ENCODE assay signal across 19 mouse cellular contexts in genomic region chr15:86566111-86566510, GRCm38 (mm10).
A peak's percentile ranks its signal among the peaks of the same experiment; 100 is the strongest.
DNase-seq lines count a peak whose midpoint lies in the region; ATAC-seq and TF ChIP-seq lines count a peak whose summit lies in the region.
"Had no signal": no experiment of that assay in that cellular context is flagged by ENCODE, and none has a peak within 500 bp of the region (broad histone marks: within the 10 kb centered on the region; RNA-seq: fewer than 3 reads in every experiment).

No protein-coding gene starts in this region.

- ATAC-seq in limb, embryonic 11.5 days (ENCODE audit: insufficient number of reproducible peaks, low FRiP score, low TSS enrichment, low read depth): no peak
- no peak for ATAC-seq in embryonic facial prominence, embryonic 11.5 days (replicated peaks; ENCODE audit: insufficient number of reproducible peaks, low FRiP score, low TSS enrichment, low read depth)
- ATAC-seq: hindbrain, embryonic 16.5 days had no signal

- no peaks in the 10 kb centered on the region for H3K27me3 ChIP-seq in limb, embryonic 11.5 days (ENCODE audit: control insufficient read depth, insufficient read depth, low read length)
- H3K27me3 ChIP-seq in limb, embryonic 10.5 days (ENCODE audit: low read depth, poor library complexity, severe bottlenecking): no peaks in the 10 kb centered on the region
- peaks cover 68% of the 10 kb centered on the region for H3K27me3 ChIP-seq in CH12.LX (replicated peaks)
- H3K27me3 ChIP-seq in embryonic facial prominence, embryonic 11.5 days (ENCODE audit: control insufficient read depth, insufficient read depth, low read length): no peaks in the 10 kb centered on the region
- H3K27me3 ChIP-seq: kidney, embryonic 15.5 days; liver, embryonic 13.5 days; midbrain, embryonic 12.5 days had no signal

- no peaks in the 10 kb centered on the region for H3K4me1 ChIP-seq in limb, embryonic 11.5 days (ENCODE audit: control insufficient read depth, insufficient read depth, low read length)
- H3K4me1 ChIP-seq in limb, embryonic 10.5 days: peaks cover 4% of the 10 kb centered on the region; the same call in 1 of the 2 replicates
- H3K4me1 ChIP-seq in CH12.LX (ENCODE audit: control insufficient read depth in 1 of 2, insufficient read depth in 2 of 2): no peaks in the 10 kb centered on the region
- no peaks in the 10 kb centered on the region for H3K4me1 ChIP-seq in embryonic facial prominence, embryonic 11.5 days (ENCODE audit: control insufficient read depth, insufficient read depth, low read length)
- H3K4me1 ChIP-seq: kidney, embryonic 15.5 days; liver, embryonic 13.5 days; midbrain, embryonic 12.5 days had no signal

- no peak overlapping the region for H3K9ac ChIP-seq in limb, embryonic 11.5 days (ENCODE audit: low read length)
- no peak overlapping the region for H3K9ac ChIP-seq in CH12.LX (ENCODE audit: insufficient read depth, low read depth)
- no peak overlapping the region for H3K9ac ChIP-seq in embryonic facial prominence, embryonic 11.5 days (replicated peaks; ENCODE audit: low read length)
- H3K9ac ChIP-seq: kidney, embryonic 15.5 days; liver, embryonic 13.5 days; midbrain, embryonic 12.5 days had no signal

- dilution Hi-C loops in CH12.LX (cut with MboI; ENCODE audit: extremely low pct_ligation_motif_present, extremely low pct_unique_long_range_greater_than_20kb, low sequenced_read_pairs): no loop called here

- H3K4me3 ChIP-seq in limb, embryonic 11.5 days (ENCODE audit: low read depth, low read length): no peak overlapping the region
- no peak overlapping the region for H3K4me3 ChIP-seq in limb, embryonic 10.5 days
- H3K4me3 ChIP-seq in CH12.LX (replicated peaks in 1 of 3; ENCODE audit: low read depth in 2 of 3, low read length in 2 of 3, poor library complexity in 1 of 3): no peak overlapping the region
- H3K4me3 ChIP-seq in embryonic facial prominence, embryonic 11.5 days (ENCODE audit: low read depth, low read length): no peak overlapping the region
- H3K4me3 ChIP-seq: erythroblast, embryonic 14.5 days; kidney, embryonic 15.5 days; liver, embryonic 13.5 days; midbrain, embryonic 12.5 days; myocyte had no signal

- in situ Hi-C loops in CH12.LX (cut with MboI; ENCODE audit: low pct_ligation_motif_present, low pct_unique_long_range_greater_than_20kb, low sequenced_read_pairs): loop anchor here (10.0 to 25.0 kb wide), 2 partner anchors 151 to 329 kb away; no protein-coding TSS in a partner anchor

- WGBS in limb, embryonic 11.5 days: 75% methylated on average over 3 of the region's 3 CpGs
- WGBS in limb, embryonic 10.5 days: 65% methylated on average over 3 of the region's 3 CpGs
- WGBS in embryonic facial prominence, embryonic 11.5 days: 76% methylated on average over 3 of the region's 3 CpGs

- TF ChIP-seq POLR2A in CH12.LX (IDR thresholded peaks at IDR 0.05; ENCODE audit: low read depth, low read length): no peak

- H3K79me2 ChIP-seq in CH12.LX (replicated peaks; ENCODE audit: control insufficient read depth, extremely low read depth, insufficient read depth, poor library complexity, severe bottlenecking): no peaks in the 10 kb centered on the region

- no peak overlapping the region for H3K27ac ChIP-seq in limb, embryonic 11.5 days (replicated peaks; ENCODE audit: low read depth, low read length)
- no peak overlapping the region for H3K27ac ChIP-seq in limb, embryonic 10.5 days
- no peak overlapping the region for H3K27ac ChIP-seq in CH12.LX (ENCODE audit: insufficient read depth, low read depth)
- no peak overlapping the region for H3K27ac ChIP-seq in embryonic facial prominence, embryonic 11.5 days (replicated peaks; ENCODE audit: low read depth, low read length)
- H3K27ac ChIP-seq: kidney, embryonic 15.5 days; liver, embryonic 13.5 days; midbrain, embryonic 12.5 days had no signal

- peak in 1 of 2 experiments; percentile 25; a peak in 2 of 4 replicates for TF ChIP-seq CTCF in CH12.LX (conservative IDR thresholded peaks at IDR 0.05 in 1 of 2, IDR thresholded peaks at IDR 0.05 in 1 of 2; ENCODE audit: low read depth in 2 of 2, low read length in 2 of 2)

- TF ChIP-seq RAD21 in CH12.LX (IDR thresholded peaks at IDR 0.05; ENCODE audit: low read depth, low read length): peak; percentile 33

- TF ChIP-seq EP300 in CH12.LX (IDR thresholded peaks at IDR 0.05; ENCODE audit: low read length): no peak

- no peaks in the 10 kb centered on the region for H3K36me3 ChIP-seq in limb, embryonic 11.5 days (ENCODE audit: control insufficient read depth, insufficient read depth, low read length)
- H3K36me3 ChIP-seq in limb, embryonic 10.5 days: no peaks in the 10 kb centered on the region
- no peaks in the 10 kb centered on the region for H3K36me3 ChIP-seq in CH12.LX (replicated peaks in 1 of 2; ENCODE audit: control insufficient read depth in 1 of 2, insufficient read depth in 1 of 2, low read length in 1 of 2)
- no peaks in the 10 kb centered on the region for H3K36me3 ChIP-seq in embryonic facial prominence, embryonic 11.5 days (replicated peaks; ENCODE audit: control insufficient read depth, insufficient read depth, low read depth, low read length)
- H3K36me3 ChIP-seq: G1E; kidney, embryonic 15.5 days; liver, embryonic 13.5 days; midbrain, embryonic 12.5 days had no signal

- DNase-seq in embryo, embryonic 11 days: peak; percentile 22
- no peak for DNase-seq in embryo, embryonic 9.5 days (ENCODE audit: extremely low spot score)
- DNase-seq in limb, embryonic 11.5 days (ENCODE audit: low spot score): peak; percentile 41
- no peak for DNase-seq in limb, embryonic 10.5 days (ENCODE audit: low spot score)
- no peak for DNase-seq in CH12.LX (ENCODE audit: extremely low read depth)
- DNase-seq in embryonic facial prominence, embryonic 11.5 days (ENCODE audit: low spot score): peak; percentile 22
- DNase-seq in ovary, postnatal 14 days (ENCODE audit: low spot score): no peak
- DNase-seq: adrenal gland, adult 2 months; cerebellum, adult 11-12 months; gastrocnemius, postnatal 14 days; heart, postnatal 14 days; liver, embryonic 13.5 days; lung, postnatal 4 days had no signal

- H3K9me3 ChIP-seq in limb, embryonic 11.5 days (ENCODE audit: control insufficient read depth, low read length): no peaks in the 10 kb centered on the region
- no peaks in the 10 kb centered on the region for H3K9me3 ChIP-seq in limb, embryonic 10.5 days (replicated peaks)
- no peaks in the 10 kb centered on the region for H3K9me3 ChIP-seq in CH12.LX (replicated peaks; ENCODE audit: low read length)
- H3K9me3 ChIP-seq in embryonic facial prominence, embryonic 11.5 days (replicated peaks; ENCODE audit: control insufficient read depth, low read length): no peaks in the 10 kb centered on the region
- H3K9me3 ChIP-seq: kidney, embryonic 15.5 days; liver, embryonic 13.5 days; midbrain, embryonic 12.5 days had no signal

- H3K4me2 ChIP-seq in limb, embryonic 11.5 days (ENCODE audit: low read depth, severe bottlenecking): no peak overlapping the region
- H3K4me2 ChIP-seq in CH12.LX (ENCODE audit: insufficient read depth, low read depth, poor library complexity, severe bottlenecking): no peak overlapping the region
- H3K4me2 ChIP-seq in embryonic facial prominence, embryonic 11.5 days (ENCODE audit: low read depth, low read length): no peak overlapping the region
- H3K4me2 ChIP-seq: kidney, embryonic 15.5 days; liver, embryonic 13.5 days; midbrain, embryonic 12.5 days had no signal

TF ChIP-seq in CH12.LX, 34 proteins besides CTCF, POLR2A, EP300 and RAD21:
- TF ChIP-seq POLR2AphosphoS2 (IDR thresholded peaks at IDR 0.05; ENCODE audit: low read depth, low read length): no peak
- TF ChIP-seq SMC3 (IDR thresholded peaks at IDR 0.05; ENCODE audit: low read depth, low read length): 0 out of 2 replicates have a peak, but pooled peaks have one; percentile 3
- TF ChIP-seq IRF4 (IDR thresholded peaks at IDR 0.05; ENCODE audit: low read depth, low read length): no peak
- no peak for TF ChIP-seq SIN3A (IDR thresholded peaks at IDR 0.05; ENCODE audit: low read length)
- TF ChIP-seq ZMIZ1 (IDR thresholded peaks at IDR 0.05; ENCODE audit: low read depth, low read length): no peak
- TF ChIP-seq PAX5 (IDR thresholded peaks at IDR 0.05; ENCODE audit: low read length): no peak
- no peak for TF ChIP-seq BHLHE40 (IDR thresholded peaks at IDR 0.05; ENCODE audit: low read depth, low read length)
- no peak for TF ChIP-seq ZC3H11A (IDR thresholded peaks at IDR 0.05; ENCODE audit: low read depth, low read length)

Comparison
In these comparisons a context has a peak if more than half of its experiments do, and no peak if none do; other contexts are left out.
1. DNase-seq: peak in embryo, embryonic 11 days (single experiment), limb, embryonic 11.5 days (single experiment) and embryonic facial prominence, embryonic 11.5 days (single experiment); none in embryo, embryonic 9.5 days (single experiment), limb, embryonic 10.5 days (single experiment), CH12.LX (single experiment) and ovary, postnatal 14 days (single experiment).